Mouse (Mus musculus): ENCODE data around the gene Nfix. TPM values are rescaled to one million over a fixed set of nuclear protein-coding genes. Genes with fewer than 3 reads are reported as not detected.

Gene Nfix
- polyA plus RNA-seq, 1 experiment = 82.8 TPM

DNA sequence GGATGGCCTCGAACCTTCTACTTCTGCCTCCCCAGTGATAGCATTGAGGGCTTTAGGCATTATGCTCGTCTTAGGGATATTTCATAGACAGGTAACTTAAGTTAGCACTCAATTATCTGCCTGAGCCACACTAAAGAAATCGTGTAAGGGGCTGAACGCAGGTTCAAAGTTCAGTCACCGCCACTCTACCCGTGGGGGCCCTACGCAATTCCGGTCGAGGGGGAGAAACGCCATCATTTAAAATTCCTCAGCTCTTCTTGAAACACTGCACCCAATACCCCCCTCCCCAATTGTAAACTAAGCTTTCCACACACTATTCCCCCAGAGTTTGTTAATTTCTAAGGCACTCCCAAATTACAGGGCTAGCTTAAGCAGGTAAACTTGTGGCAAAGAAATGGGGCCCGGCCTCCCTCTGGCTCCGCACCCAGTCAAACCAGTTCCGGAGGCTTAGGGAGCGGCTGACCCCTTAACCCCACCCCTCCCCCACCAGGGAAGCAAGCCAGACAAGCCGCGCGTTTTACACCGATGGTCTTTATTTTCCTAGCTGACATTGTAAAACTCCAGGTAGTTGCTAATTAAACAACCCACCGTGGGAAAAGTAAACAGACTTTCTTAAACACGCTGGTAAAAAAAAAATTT lies 139.2 kb downstream of the Nfix start:
- TF ChIP-seq POLR2A (IDR thresholded peaks at IDR 0.05; ENCODE audit: extremely low read depth, insufficient read depth, low read length) (no peak), CTCF (IDR thresholded peaks at IDR 0.05; ENCODE audit: extremely low read depth, insufficient read depth, low read length) (no peak)
- no peak overlapping the region for H3K27ac ChIP-seq (ENCODE audit: insufficient read depth, low read length)
- peak overlapping the region; percentile 70 for H3K4me3 ChIP-seq (ENCODE audit: insufficient read depth, low read length)
- H3K4me1 ChIP-seq (ENCODE audit: control insufficient read depth, insufficient read depth, low read length) = 0 out of 2 replicates have a peak, but pooled peaks cover 2% of the 10 kb centered on the region

DNA sequence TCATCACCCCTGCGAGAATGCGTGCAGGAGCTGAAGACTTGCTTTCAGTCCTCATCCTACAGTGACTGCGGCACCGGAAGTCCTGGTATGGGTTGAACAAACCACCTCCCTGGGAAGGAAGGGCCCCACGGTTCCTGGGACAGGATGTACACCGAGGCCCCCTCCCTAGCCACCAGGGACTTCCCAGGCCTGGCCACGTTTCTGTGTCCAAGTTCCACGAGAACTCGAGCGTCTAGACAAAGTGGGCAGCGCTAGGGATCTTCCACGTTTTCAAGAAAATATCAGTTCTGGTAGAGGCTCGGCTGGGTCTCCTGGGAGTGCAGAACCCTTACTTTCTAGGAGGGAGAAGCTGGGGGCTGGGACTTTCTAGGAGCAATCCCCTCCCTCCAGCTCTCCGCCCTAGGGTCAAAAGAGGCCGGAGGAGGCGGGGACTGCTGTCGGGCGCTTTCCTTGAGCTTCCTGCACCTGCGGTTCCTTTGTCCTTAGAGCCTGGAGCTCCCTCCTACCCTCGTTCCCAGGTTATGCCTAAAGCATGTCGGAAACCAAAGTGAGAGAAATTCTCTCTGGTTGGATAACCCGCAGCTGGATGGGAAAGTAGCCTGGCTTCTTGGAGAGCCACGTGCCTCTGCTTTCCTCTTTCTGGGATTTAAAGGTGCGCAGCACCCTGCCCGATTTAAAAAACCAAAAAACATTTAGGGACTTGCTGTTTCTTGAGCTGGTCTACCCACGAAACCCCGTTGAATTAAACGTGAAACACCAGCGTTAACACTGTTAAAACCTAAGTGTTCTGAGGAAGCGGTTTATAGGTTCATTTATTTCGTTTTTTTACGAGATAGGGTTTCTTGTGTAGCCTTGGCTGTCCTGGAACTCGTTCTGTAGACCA lies 140.0 kb downstream of the Nfix start:
- H3K27ac ChIP-seq (ENCODE audit: insufficient read depth, low read length) = no peak overlapping the region
- TF ChIP-seq POLR2A (IDR thresholded peaks at IDR 0.05; ENCODE audit: extremely low read depth, insufficient read depth, low read length) (no peak), CTCF (IDR thresholded peaks at IDR 0.05; ENCODE audit: extremely low read depth, insufficient read depth, low read length) (no peak)
- H3K4me3 ChIP-seq (ENCODE audit: insufficient read depth, low read length) = no peak overlapping the region; the same call in 1 of the 2 replicates
- 0 out of 2 replicates have a peak, but pooled peaks cover 2% of the 10 kb centered on the region for H3K4me1 ChIP-seq (ENCODE audit: control insufficient read depth, insufficient read depth, low read length)

DNA sequence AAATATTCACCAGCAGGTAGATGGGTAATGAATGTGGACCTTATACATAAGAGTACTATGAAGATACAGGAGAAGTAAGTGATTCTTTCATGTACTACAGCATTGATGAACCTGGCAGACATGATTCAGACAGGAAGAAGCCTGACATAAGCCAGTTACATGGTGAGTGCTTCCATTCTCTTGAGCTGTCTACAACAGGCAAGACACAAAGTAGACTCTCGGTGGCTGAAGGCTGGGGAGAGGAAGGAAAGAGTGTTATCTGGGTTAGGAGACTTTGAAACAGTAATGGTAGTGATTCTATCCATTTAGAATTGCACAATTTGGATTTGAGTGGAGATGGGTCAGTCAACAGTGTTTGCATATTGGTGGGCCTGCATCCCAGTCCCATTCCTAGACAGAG lies 141.2 kb downstream of the Nfix start:
- Histone ChIP-seq H3K27ac (ENCODE audit: insufficient read depth, low read length) (no peak overlapping the region), H3K4me1 (ENCODE audit: control insufficient read depth, insufficient read depth, low read length) (0 out of 2 replicates have a peak, but pooled peaks cover 2% of the 10 kb centered on the region), H3K4me3 (ENCODE audit: insufficient read depth, low read length) (no peak overlapping the region)
- TF ChIP-seq CTCF (IDR thresholded peaks at IDR 0.05; ENCODE audit: extremely low read depth, insufficient read depth, low read length) = no peak
- no peak for TF ChIP-seq POLR2A (IDR thresholded peaks at IDR 0.05; ENCODE audit: extremely low read depth, insufficient read depth, low read length)

DNA sequence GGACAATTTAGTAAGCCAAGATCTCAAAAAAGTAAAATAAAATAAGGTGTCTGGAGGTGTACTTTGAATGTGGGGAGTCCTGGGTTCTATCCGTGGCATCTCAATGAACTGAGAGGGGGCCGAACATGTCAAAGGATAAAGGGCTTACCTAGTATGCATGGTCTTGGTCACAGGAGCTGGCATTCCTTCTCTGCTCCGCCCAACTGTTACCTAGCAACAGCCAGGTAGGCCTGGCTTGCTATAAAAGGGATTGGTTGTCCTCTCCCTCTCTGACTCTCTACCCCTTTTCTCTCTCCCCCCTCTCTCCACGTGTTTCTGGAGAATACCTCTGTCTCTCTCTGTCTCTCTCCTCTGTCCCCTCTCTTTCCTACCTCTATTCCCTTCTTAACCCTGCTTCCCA lies 142.5 kb downstream of the Nfix start:
- H3K4me3 ChIP-seq (ENCODE audit: insufficient read depth, low read length) = no peak overlapping the region
- H3K27ac ChIP-seq (ENCODE audit: insufficient read depth, low read length) = no peak overlapping the region
- no peaks in the 10 kb centered on the region for H3K4me1 ChIP-seq (ENCODE audit: control insufficient read depth, insufficient read depth, low read length)
- TF ChIP-seq POLR2A (IDR thresholded peaks at IDR 0.05; ENCODE audit: extremely low read depth, insufficient read depth, low read length) (no peak), CTCF (IDR thresholded peaks at IDR 0.05; ENCODE audit: extremely low read depth, insufficient read depth, low read length) (no peak)

DNA sequence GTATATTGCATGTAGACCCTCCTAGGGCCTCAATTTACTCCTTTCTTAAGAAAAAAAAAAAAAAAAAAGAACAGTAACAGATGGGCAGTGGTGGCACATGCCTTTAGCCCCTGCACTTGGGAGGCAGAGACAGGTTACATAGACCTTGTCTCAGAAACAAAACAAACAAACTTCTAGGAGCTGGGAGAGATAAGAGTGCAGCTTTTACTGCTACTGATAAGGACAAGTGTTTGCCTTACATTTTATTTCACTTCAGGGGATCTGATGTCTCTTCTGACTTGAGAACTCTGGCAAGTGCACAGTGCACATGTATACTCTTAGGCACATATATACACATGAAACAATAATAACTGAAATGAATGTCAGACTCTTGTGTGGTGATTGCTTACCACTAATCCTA lies 142.9 kb downstream of the Nfix start:
- TF ChIP-seq POLR2A (IDR thresholded peaks at IDR 0.05; ENCODE audit: extremely low read depth, insufficient read depth, low read length) (no peak), CTCF (IDR thresholded peaks at IDR 0.05; ENCODE audit: extremely low read depth, insufficient read depth, low read length) (no peak)
- Histone ChIP-seq H3K27ac (ENCODE audit: insufficient read depth, low read length) (no peak overlapping the region), H3K4me3 (ENCODE audit: insufficient read depth, low read length) (no peak overlapping the region), H3K4me1 (ENCODE audit: control insufficient read depth, insufficient read depth, low read length) (no peaks in the 10 kb centered on the region)

DNA sequence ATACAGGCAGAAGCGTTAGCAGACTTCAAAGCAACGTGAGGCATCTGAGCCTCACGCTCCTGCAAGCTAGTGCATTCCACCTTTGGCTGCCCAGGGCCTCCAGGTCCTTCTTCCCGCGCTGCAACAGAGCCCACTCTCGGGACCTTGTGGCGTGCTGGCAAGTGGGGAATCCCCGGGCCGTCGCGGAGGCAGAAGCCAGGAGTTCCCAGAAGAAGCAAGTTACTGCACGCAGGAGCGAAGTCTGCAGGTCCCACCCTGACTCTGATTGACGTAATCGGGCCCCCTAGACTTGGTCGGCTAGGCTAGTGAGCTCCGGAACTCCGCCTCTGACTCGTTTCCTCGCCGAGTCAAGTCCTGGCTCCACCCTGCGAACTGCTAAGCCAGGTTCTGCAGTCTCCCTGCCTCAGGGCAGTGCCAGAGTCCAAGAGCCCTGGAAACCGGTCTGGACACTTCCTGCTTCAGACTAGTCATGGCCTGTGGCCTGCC lies 143.5 kb downstream of the Nfix start:
- peak overlapping the region; percentile 24; the same call in 1 of the 2 replicates for H3K4me3 ChIP-seq (ENCODE audit: insufficient read depth, low read length)
- TF ChIP-seq POLR2A (IDR thresholded peaks at IDR 0.05; ENCODE audit: extremely low read depth, insufficient read depth, low read length) (0 out of 2 replicates have a peak, but pooled peaks have one; percentile 36), CTCF (IDR thresholded peaks at IDR 0.05; ENCODE audit: extremely low read depth, insufficient read depth, low read length) (no peak)
- peak overlapping the region; percentile 87 for H3K27ac ChIP-seq (ENCODE audit: insufficient read depth, low read length)
- no peaks in the 10 kb centered on the region for H3K4me1 ChIP-seq (ENCODE audit: control insufficient read depth, insufficient read depth, low read length)

DNA sequence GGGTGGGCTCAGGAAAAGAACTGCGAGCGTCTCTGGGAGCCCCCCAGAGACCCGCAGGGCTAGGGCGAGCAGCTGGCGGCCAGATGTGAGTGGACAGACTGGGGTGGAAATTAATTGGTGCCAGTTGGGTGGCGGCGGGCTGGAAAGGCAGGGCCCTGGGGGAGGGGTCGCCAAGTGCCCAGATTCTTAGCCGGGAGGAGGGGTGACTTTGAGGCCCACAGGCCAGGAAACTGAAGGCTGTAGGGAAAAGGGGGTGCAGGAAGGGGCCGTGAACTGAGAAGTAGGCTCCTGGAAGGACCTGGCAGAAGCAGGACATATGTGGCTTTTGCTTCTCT lies 144.0 kb downstream of the Nfix start:
- TF ChIP-seq POLR2A (IDR thresholded peaks at IDR 0.05; ENCODE audit: extremely low read depth, insufficient read depth, low read length) (no peak), CTCF (IDR thresholded peaks at IDR 0.05; ENCODE audit: extremely low read depth, insufficient read depth, low read length) (no peak)
- H3K27ac ChIP-seq (ENCODE audit: insufficient read depth, low read length) = peak overlapping the region; percentile 87
- no peaks in the 10 kb centered on the region for H3K4me1 ChIP-seq (ENCODE audit: control insufficient read depth, insufficient read depth, low read length)

DNA sequence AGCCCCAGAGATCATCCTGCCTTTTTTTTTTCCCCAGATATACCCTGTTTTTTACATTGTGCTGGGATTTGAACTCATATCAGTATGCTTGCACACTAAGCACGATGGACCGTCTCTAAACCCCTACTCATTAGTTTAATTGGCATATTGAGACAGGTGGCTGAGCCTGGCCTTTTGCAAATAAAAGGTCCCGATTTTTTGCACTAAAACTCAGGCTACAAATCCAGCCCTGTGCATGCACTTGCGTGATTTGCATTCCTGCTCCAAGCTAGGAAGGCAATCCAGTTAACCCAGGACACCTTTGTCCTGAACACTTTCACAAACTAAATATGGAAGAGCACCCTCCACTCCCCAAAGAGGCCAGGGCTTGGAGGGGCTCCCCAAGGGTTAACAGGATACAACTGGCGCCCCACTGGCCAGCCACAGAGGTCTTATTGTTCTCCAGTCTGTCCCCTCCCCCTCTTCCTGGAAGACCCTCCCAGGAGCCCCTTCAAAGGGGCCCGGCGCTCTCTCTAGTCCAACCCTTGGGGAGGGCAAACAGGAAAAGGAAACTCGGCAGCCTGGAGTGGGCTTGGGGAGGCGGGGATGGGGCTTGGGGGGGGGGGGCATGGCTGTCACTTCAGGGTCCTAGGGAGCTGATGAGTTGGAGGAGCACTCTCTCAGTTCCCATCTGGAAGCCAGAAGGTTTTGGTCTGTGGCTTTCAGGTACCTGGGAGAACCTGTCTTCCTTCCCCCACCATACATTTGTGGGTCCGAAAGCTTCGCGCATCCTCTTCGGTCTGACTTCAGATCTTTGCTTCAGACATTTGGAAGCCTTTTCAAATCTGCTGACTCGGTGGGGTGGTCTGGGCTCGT lies 144.6 kb downstream of the Nfix start:
- TF ChIP-seq CTCF (IDR thresholded peaks at IDR 0.05; ENCODE audit: extremely low read depth, insufficient read depth, low read length) (no peak), POLR2A (IDR thresholded peaks at IDR 0.05; ENCODE audit: extremely low read depth, insufficient read depth, low read length) (no peak)
- Histone ChIP-seq H3K4me1 (ENCODE audit: control insufficient read depth, insufficient read depth, low read length) (no peaks in the 10 kb centered on the region), H3K27ac (ENCODE audit: insufficient read depth, low read length) (peak overlapping the region; percentile 87), H3K4me3 (ENCODE audit: insufficient read depth, low read length) (0 out of 2 replicates have a peak overlapping the region, but pooled peaks have one; percentile 13)

More for the DNA sequence above, 144.0 kb downstream of the Nfix start:
- H3K4me3 ChIP-seq (ENCODE audit: insufficient read depth, low read length) = peak overlapping the region; percentile 24; the same call in 1 of the 2 replicates

DNA sequence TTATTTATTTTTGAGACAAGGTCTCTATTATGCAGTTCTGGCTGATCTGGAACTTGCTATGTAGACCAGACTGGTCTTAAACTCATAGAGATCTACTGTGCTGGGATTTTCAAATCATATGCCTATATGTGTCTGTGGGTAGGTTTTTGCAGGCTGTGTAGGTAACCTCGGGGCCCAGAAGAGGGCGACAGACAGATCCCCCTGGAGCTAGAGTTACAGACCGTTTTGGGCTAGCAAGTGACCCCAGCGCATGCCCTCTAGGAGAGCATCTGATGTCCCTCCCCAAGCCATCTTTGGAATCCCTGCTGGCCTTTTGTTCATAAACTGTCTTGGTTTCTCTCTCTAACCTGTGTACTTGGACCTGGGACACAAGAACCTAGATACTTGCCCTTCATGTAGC lies 145.5 kb downstream of the Nfix start:
- Histone ChIP-seq H3K4me3 (ENCODE audit: insufficient read depth, low read length) (no peak overlapping the region), H3K27ac (ENCODE audit: insufficient read depth, low read length) (no peak overlapping the region), H3K4me1 (ENCODE audit: control insufficient read depth, insufficient read depth, low read length) (no peaks in the 10 kb centered on the region)
- TF ChIP-seq POLR2A (IDR thresholded peaks at IDR 0.05; ENCODE audit: extremely low read depth, insufficient read depth, low read length) = no peak
- no peak for TF ChIP-seq CTCF (IDR thresholded peaks at IDR 0.05; ENCODE audit: extremely low read depth, insufficient read depth, low read length)

All from cortical plate, adult 2 months (tissue).